Mouse (Mus musculus): ENCODE data around the gene Irx5. TPM values are rescaled to one million over a fixed set of nuclear protein-coding genes. Genes with fewer than 3 reads are reported as not detected.

Gene Irx5
- total RNA-seq, 1 experiment from 2014 or later = not detected

GRCm38 (mm10) chr8:92420666-92421065, 63.2 kb downstream of the Irx5 start:
- no peak for ATAC-seq (replicated peaks; ENCODE audit: low read depth, poor library complexity, severe bottlenecking)

Data from common myeloid progenitor, adult 5-6 weeks (primary cell).